Mouse (Mus musculus) neural tube, embryonic 13.5 days (tissue): ENCODE results near the gene Zdhhc18. TPM values are rescaled to one million over a fixed set of nuclear protein-coding genes. Genes with fewer than 3 reads are reported as not detected.
"Not testable (repeated sequence)": the region's sequence is repeated elsewhere in the genome, so short reads cannot be mapped to it uniquely, and the experiment has no call there.

Experiments
- ATAC-seq: fragments of 200-750 bp; cut with Nextera tagmentation; 2 replicates; pipeline ENCODE4 v1.8.0; 2017; ENCODE audit warnings: low read depth, mild to moderate bottlenecking, moderate TSS enrichment, moderate library complexity
- H3K27ac ChIP-seq: fragments of 300-500 bp; sonication (generic); replicated peaks from 2 replicates; pipeline ENCODE4 v1.5.1; 2015; ENCODE audit warnings: moderate library complexity, mild to moderate bottlenecking, inconsistent platforms
- H3K27me3 ChIP-seq: fragments of 300-500 bp; sonication (generic); 2 replicates; pipeline ENCODE4 v1.6.1; 2015; ENCODE audit warnings: mild to moderate bottlenecking, inconsistent platforms
- H3K36me3 ChIP-seq: fragments of 300-500 bp; sonication (generic); 2 replicates; pipeline ENCODE4 v1.6.1; 2015; ENCODE audit warnings: mild to moderate bottlenecking, inconsistent platforms
- H3K4me1 ChIP-seq: fragments of 300-500 bp; sonication (generic); replicated peaks from 2 replicates; pipeline ENCODE4 v1.6.1; 2015; ENCODE audit warnings: inconsistent platforms
- H3K4me2 ChIP-seq: fragments of 300-500 bp; sonication (generic); 2 replicates; pipeline ENCODE4 v1.6.1; 2015; ENCODE audit warnings: inconsistent platforms, mild to moderate bottlenecking, moderate library complexity
- H3K4me3 ChIP-seq: fragments of 300-500 bp; sonication (generic); 2 replicates; pipeline ENCODE4 v1.5.1; 2015; ENCODE audit warnings: mild to moderate bottlenecking, inconsistent platforms
- H3K9ac ChIP-seq: fragments of 300-500 bp; sonication (generic); 2 replicates; pipeline ENCODE4 v1.6.1; 2015; ENCODE audit warnings: moderate library complexity, mild to moderate bottlenecking, inconsistent platforms
- H3K9me3 ChIP-seq: fragments of 300-500 bp; sonication (generic); 2 replicates; pipeline ENCODE4 v1.6.1; 2016; ENCODE audit warnings: inconsistent platforms
- WGBS: fragments of 180-500 bp; shearing (Covaris S2); methylation state at CpG from one replicate; pipeline ENCODE4 v1.1.7; 2015; 5-methylcytosine and 5-hydroxymethylcytosine counted together
- polyA plus RNA-seq: library from polyadenylated mRNA; unstranded; fragments of >200 nt; fragmentation: Nextera tagmentation; extraction: Ambion mirVana; gene quantifications from 2 replicates; pipeline ENCODE4 v1.2.1, GENCODE M21; 2015

Zdhhc18 gene
- polyA plus RNA-seq, 1 experiment from 2014 or later = 4.3 TPM

DNA sequence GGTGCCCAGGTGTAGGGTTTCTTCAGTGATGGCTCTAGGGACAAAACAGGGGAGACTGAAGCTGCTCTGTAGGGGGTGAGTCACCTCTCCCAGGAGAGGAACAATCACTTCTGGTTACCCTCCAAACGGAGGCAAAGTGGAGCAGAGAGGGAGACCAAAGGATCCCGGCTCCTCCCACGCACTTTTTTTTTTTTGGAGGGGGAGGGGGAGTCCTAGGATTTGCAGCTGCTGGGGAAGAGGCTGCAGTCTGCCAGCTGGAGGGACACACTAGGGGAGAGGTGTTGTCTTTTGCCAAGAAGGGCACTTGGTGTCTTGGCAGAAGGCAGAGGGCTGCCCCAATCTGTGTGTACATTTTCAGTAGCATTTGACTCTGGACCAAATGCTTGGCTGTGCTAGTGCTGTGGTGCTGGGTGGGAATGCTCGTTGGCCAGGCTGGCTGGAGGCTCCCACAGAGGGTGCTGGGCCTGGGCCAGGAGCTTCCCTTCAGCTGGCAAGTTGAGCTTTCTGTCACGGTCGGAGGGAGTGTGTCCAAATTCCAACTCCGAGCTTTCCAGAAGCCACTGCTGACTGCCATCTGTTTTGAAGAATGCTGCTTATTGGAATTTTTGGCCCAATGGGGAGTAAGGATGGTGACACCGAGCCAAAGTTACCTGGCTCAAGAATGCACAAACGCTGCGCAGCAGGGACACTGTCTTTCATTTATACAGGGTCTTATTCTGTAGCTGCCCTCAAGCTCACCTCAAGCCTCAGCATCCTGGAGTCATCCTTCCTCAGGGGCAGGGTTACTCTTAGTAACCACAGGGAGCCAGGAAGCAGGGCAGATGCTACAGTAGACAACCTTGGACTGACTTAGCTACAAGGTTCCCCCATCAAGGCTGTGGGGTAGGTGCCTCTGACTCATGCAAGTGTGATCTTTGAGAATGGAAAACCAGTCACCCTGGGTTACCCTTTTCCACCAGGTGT is 10.5 kb upstream of the Zdhhc18 start:
- H3K36me3 ChIP-seq = peaks cover 23% of the 10 kb centered on the region
- ATAC-seq = peak; percentile 85
- H3K4me1 ChIP-seq = peaks cover 46% of the 10 kb centered on the region
- H3K27ac ChIP-seq = peak overlapping the region; percentile 86
- no peaks in the 10 kb centered on the region for H3K9me3 ChIP-seq
- H3K4me2 ChIP-seq = peak overlapping the region; percentile 47
- H3K9ac ChIP-seq = peak overlapping the region; percentile 55; the same call in 1 of the 2 replicates
- no peaks in the 10 kb centered on the region for H3K27me3 ChIP-seq
- peak overlapping the region; percentile 22 for H3K4me3 ChIP-seq
- WGBS = 13% methylated on average over 10 of the region's 10 CpGs

DNA sequence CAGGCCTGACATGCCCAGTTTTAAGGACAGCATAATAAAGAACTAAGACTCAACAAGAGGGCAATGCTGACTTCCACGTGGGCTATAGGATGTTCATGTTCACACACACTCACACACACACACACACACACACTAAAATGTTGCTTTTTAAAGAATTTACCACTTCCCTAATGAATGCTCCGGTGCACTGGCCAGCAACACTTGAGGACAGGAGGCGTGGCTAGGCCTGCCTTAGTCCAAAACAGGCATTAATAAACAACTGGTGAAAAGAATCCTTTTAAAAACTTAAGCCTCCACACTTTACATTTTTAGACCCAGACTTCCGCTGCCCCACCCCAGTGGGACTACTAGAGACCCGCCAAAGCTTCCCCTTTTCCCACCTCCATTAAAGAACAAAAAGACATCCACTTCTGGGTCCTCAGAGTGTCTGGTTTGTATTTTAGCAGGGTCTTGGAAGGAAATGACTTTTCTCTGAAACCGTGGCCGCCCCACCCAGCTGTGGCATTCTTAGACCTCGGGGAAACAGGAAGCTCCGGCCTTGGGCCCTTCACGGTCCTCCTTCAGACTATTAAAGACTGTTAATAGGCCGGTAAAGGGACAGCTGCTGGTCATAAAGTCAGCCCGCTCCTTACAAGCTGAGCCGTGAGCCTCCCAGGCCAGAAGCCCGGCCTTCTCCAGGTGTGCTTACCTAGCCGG is 9.7 kb upstream of the Zdhhc18 start:
- ATAC-seq = peak; percentile 26
- peak overlapping the region; percentile 47 for H3K4me2 ChIP-seq

DNA sequence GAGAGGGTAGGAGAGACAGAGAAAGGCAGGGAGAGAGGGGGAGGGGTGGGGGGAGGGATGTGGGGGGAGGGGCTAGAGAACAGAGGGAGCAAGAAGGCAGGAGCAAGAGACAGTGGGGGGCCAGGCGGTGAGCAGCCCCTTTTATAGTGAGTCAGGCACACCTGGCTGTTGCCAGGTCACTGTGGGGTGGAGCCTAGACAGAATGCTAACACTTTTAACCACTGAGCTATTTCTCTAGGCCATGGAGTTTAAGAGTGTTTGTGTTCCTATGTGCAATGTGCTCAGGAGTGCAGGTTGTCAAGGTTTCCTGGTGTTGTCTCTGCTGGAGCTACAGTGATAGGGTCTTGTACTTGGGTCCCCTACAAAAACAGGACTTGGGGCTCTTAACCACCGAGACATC is 8.8 kb upstream of the Zdhhc18 start:
- 31% methylated on average over 2 of the region's 2 CpGs for WGBS
- no peak for ATAC-seq
- Histone ChIP-seq H3K27me3 (no peaks in the 10 kb centered on the region), H3K4me2 (0 out of 2 replicates have a peak overlapping the region, but pooled peaks have one; percentile 47), H3K9ac (no peak overlapping the region), H3K36me3 (peaks cover 9% of the 10 kb centered on the region), H3K27ac (0 out of 2 replicates have a peak overlapping the region, but pooled peaks have one; percentile 86), H3K4me3 (no peak overlapping the region), H3K9me3 (no peaks in the 10 kb centered on the region), H3K4me1 (peaks cover 43% of the 10 kb centered on the region)

More for the DNA sequence above, 9.7 kb upstream of the Zdhhc18 start:
- Histone ChIP-seq H3K27me3 (no peaks in the 10 kb centered on the region), H3K9ac (peak overlapping the region; percentile 55; the same call in 1 of the 2 replicates), H3K36me3 (peaks cover 15% of the 10 kb centered on the region), H3K4me1 (peaks cover 43% of the 10 kb centered on the region), H3K27ac (peak overlapping the region; percentile 86), H3K4me3 (peak overlapping the region; percentile 22), H3K9me3 (no peaks in the 10 kb centered on the region)
- WGBS = 11% methylated on average over 15 of the region's 15 CpGs

DNA sequence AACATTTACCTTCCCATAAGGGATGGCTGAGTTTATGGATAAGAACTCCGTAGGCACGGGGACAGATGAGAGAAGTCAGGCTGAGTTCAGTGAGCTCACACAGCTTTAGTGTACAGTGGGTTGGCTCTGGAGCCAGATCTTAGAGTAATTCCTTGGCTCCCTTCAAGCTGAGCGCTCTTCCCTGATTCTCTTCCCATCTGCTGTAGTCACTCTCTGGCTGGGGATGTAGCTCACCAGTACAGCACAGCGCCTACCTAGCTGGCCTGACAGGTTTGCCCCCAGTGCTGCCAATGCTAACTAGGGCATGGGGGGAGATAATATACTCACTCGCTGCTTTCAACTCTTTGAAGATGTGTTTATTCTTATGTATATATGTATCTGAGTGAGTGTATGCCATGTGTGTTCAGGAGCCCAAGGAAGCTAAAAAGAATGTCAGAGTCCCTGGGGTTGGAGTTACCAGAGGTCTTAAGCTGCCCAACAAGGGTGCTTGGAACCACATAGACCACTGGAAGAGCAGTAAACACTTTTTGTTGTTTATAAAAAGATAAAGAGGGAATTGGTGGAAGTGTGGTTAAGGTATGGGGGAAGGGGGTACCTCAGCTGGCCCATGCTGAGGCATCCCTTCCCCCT is 8.0 kb upstream of the Zdhhc18 start:
- Histone ChIP-seq H3K9me3 (no peaks in the 10 kb centered on the region), H3K36me3 (peaks cover 9% of the 10 kb centered on the region), H3K4me1 (peaks cover 43% of the 10 kb centered on the region), H3K4me2 (no peak overlapping the region), H3K9ac (no peak overlapping the region), H3K27ac (no peak overlapping the region), H3K4me3 (no peak overlapping the region), H3K27me3 (no peaks in the 10 kb centered on the region)
- 58% methylated on average over 5 of the region's 5 CpGs for WGBS
- no peak for ATAC-seq

DNA sequence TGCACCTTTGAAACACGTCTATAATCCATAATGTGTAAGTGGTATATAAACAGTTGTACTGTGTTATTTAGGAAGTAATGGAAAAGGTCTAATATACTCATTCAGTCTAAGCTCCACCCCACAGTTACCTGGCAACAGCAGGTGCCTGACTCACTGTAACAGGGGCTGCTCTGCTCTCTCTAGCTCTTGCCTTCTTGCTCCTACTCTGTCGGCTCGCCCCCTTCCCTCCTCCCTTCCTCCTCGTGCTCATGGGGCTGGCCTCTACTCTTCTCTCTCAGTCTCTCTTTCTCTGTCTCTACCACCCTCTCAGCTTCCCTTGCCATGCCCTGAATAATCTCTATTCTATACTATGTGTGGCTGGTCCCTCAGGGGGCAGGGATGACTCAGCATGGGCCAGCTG is 7.0 kb upstream of the Zdhhc18 start:
- Histone ChIP-seq H3K9me3 (no peaks in the 10 kb centered on the region), H3K4me2 (no peak overlapping the region), H3K27me3 (no peaks in the 10 kb centered on the region), H3K4me1 (peaks cover 43% of the 10 kb centered on the region), H3K36me3 (peaks cover 2% of the 10 kb centered on the region; the same call in 1 of the 2 replicates), H3K9ac (no peak overlapping the region), H3K4me3 (no peak overlapping the region), H3K27ac (no peak overlapping the region)
- 18% methylated on average over 4 of the region's 4 CpGs for WGBS
- ATAC-seq = no peak

DNA sequence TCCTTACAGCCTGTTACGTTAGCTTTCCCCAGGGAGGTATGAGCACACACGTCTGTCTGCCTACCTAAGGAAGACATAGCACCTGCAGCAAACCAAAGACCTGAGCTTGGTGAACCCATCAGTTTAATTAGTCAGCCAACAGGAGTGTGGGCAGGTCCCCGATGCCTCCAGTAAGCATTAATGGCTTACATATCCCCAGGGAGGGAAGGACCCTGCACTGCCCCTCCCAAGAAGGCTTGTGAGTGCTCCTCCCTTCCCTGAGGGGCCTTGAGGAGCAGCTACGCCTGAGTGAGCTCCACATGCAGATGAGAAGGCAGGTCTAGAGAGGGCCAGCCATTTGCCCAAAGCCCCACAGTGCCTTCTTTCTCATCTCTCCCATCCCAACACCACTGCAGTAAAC is 6.3 kb upstream of the Zdhhc18 start:
- WGBS = 46% methylated on average over 4 of the region's 4 CpGs
- ATAC-seq = no peak
- Histone ChIP-seq H3K27me3 (no peaks in the 10 kb centered on the region), H3K9ac (no peak overlapping the region), H3K4me1 (peaks cover 40% of the 10 kb centered on the region), H3K4me2 (no peak overlapping the region), H3K9me3 (no peaks in the 10 kb centered on the region), H3K4me3 (no peak overlapping the region), H3K36me3 (no peaks in the 10 kb centered on the region), H3K27ac (no peak overlapping the region)

DNA sequence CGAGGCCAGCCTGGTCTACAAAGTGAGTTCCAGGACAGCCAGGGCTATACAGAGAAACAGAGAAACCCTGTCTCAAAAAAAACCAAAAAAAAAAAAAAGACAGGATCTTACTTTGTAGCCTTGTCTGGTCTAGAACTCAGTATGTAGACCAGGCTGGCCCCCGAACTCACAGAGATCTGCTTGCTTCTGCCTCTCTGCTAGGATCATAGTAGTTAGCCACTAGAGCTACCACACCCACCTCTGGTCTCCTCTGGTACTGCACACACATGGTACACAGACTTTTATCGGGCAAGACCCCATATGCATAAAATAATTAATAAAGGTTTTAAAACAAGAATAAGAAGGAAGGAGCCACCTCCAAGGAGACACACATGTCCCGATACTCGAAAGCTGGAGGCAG is 4.1 kb upstream of the Zdhhc18 start:
- H3K4me2 ChIP-seq, H3K4me3 ChIP-seq, H3K9ac ChIP-seq, H3K27me3 ChIP-seq, H3K27ac ChIP-seq, ATAC-seq, H3K9me3 ChIP-seq, H3K36me3 ChIP-seq: not testable (repeated sequence)
- peaks cover 18% of the 10 kb centered on the region for H3K4me1 ChIP-seq
- WGBS = 97% methylated on average over 5 of the region's 5 CpGs

DNA sequence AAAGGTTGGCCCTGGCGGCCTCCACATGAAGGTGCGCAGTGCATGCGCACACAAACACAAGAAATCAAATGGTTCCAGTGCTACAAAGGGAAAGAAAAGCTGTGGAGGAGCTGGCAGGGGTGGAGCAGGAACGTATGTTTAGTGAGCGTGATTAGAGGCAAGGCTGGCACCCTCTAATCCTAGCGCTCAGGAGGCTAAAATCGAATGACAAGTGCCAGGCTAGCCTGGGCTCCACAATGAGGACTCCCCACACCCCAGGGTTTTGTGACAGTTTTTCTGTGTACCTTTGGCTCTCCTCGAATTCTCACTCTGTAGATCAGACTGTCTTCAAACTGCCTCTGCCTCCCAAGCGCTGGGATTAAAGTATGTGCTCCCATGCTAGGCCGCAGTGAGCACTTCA is 2.8 kb upstream of the Zdhhc18 start:
- no peaks in the 10 kb centered on the region for H3K9me3 ChIP-seq
- no peaks in the 10 kb centered on the region for H3K36me3 ChIP-seq
- WGBS = 81% methylated on average over 10 of the region's 10 CpGs
- no peaks in the 10 kb centered on the region for H3K27me3 ChIP-seq
- H3K9ac ChIP-seq = no peak overlapping the region
- no peak overlapping the region for H3K4me2 ChIP-seq
- H3K27ac ChIP-seq = no peak overlapping the region
- no peak overlapping the region for H3K4me3 ChIP-seq
- H3K4me1 ChIP-seq = peaks cover 13% of the 10 kb centered on the region; the same call in 1 of the 2 replicates
- ATAC-seq = no peak

DNA sequence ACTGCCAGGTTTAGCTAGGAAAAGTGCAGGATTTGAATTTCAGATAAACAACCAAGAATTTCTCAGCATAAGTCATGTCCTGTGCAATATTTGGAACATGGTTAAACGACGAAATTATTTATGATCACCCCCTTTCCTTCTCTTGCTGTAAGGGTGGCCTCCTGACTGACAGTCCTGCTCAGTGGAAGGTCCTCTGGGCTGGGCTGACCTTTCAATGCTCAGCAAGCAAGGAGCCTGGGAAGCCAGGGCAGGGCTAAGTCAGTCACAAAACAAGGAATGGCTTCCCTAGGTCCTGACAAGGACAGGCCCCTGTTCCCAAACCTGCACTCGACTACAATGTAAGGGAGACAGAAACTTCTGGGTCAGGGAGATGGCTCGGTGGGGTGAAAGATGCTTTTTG is 2.0 kb upstream of the Zdhhc18 start:
- Histone ChIP-seq H3K27me3 (no peaks in the 10 kb centered on the region), H3K4me1 (peaks cover 11% of the 10 kb centered on the region; the same call in 1 of the 2 replicates), H3K9me3 (no peaks in the 10 kb centered on the region), H3K4me2 (no peak overlapping the region), H3K27ac (no peak overlapping the region), H3K9ac (no peak overlapping the region), H3K4me3 (no peak overlapping the region), H3K36me3 (no peaks in the 10 kb centered on the region)
- 78% methylated on average over 4 of the region's 4 CpGs for WGBS
- ATAC-seq = no peak

DNA sequence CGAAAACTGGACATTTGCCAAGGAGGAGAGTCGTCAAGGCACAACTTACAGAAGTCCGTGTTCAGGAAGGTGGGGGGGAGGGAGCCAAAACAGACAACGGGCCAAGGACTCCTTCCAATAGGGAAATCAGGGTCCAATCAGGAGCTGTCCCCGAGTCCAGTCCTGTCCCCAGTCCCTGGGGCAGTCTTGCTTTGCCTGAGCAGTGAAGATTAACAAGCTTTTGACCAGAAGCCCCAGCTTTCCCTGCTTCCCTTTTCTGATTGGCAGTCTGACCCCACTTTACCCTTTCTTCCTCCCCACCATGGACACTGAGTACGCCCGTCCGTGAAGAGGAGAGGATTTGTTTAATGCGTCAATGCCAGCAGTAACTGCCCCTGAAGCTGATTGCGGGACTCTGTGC is 1.5 kb upstream of the Zdhhc18 start:
- Histone ChIP-seq H3K27ac (no peak overlapping the region), H3K4me1 (0 out of 2 replicates have a peak, but pooled peaks cover 5% of the 10 kb centered on the region), H3K4me2 (no peak overlapping the region), H3K9ac (no peak overlapping the region), H3K9me3 (no peaks in the 10 kb centered on the region), H3K4me3 (no peak overlapping the region), H3K36me3 (no peaks in the 10 kb centered on the region), H3K27me3 (no peaks in the 10 kb centered on the region)
- ATAC-seq = no peak
- WGBS = 60% methylated on average over 10 of the region's 10 CpGs

DNA sequence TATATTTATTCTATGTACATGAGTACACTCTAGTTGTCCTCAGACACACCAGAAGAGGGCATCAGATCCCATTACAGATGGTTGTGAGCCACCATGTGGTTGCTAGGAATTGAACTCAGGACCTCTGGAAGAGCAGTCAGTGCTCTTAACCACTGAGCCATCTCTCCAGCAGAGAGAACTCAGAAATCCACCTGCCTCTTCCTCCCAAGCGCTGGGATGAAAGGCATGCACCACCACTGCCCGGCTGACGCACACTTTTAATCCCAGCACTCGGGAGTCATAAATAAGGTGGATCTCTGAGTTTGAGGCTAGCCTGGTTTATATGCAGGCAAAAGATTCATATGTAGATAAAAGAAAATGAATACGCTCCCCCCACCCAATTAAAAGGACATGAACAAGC is 490 bp downstream of the Zdhhc18 start:
- not testable (repeated sequence) for H3K36me3 ChIP-seq, H3K4me1 ChIP-seq, H3K27me3 ChIP-seq, H3K4me3 ChIP-seq, ATAC-seq, H3K9me3 ChIP-seq, H3K27ac ChIP-seq
- H3K4me2 ChIP-seq = peak overlapping the region; percentile 42
- peak overlapping the region; percentile 34; the same call in 1 of the 2 replicates for H3K9ac ChIP-seq
- 84% methylated on average over 5 of the region's 5 CpGs for WGBS

DNA sequence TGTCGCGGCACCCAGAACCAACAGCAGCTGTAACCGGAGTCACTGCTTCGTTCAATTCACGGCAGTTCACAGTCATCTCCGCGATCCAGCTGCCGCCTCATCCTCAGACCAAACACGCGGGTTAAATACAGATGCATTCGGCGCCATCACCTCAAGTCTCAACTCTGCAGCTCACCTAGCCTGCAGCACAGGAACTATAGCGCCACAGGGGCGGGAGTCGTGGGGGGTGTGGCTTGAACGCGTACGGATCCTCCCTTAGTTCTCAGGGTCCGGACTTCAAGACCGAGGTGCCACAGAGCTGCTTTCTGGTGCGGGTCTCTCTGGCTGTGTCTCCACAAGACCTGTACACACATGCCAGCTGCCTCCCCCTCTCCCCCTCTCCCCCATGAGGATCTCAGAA is 4.3 kb downstream of the Zdhhc18 start:
- WGBS = 46% methylated on average over 21 of the region's 21 CpGs
- no peak for ATAC-seq
- no peaks in the 10 kb centered on the region for H3K27me3 ChIP-seq

More for the DNA sequence above, 4.3 kb downstream of the Zdhhc18 start:
- Histone ChIP-seq H3K4me2 (no peak overlapping the region), H3K9ac (no peak overlapping the region), H3K27ac (no peak overlapping the region), H3K9me3 (peaks cover 8% of the 10 kb centered on the region; the same call in 1 of the 2 replicates), H3K36me3 (no peaks in the 10 kb centered on the region), H3K4me3 (no peak overlapping the region), H3K4me1 (no peaks in the 10 kb centered on the region)
